Mouse (Mus musculus) C2C12 (cell line): Measurements from ENCODE around the gene 8030411F24Rik. TPM values are rescaled to one million over a fixed set of nuclear protein-coding genes. Genes with fewer than 3 reads are reported as not detected.

ENCODE experiments used
- H3K27me3 ChIP-seq: one replicate; pipeline ENCODE4 v1.6.1; 2011; ENCODE audit not compliant: control insufficient read depth, insufficient read depth, insufficient read length
- H3K36me3 ChIP-seq: one replicate; pipeline ENCODE4 v1.6.1; 2011; ENCODE audit not compliant: control insufficient read depth, insufficient read depth
- H3K4me3 ChIP-seq: one replicate; pipeline ENCODE4 v1.5.1; 2011; ENCODE audit warnings: mild to moderate bottlenecking, control low read depth; ENCODE audit not compliant: poor library complexity, insufficient read depth, severe bottlenecking
- H3K79me2 ChIP-seq: one replicate; pipeline ENCODE4 v1.6.1; 2011; ENCODE audit not compliant: control insufficient read depth, insufficient read depth
- H3K79me3 ChIP-seq: one replicate; pipeline ENCODE4 v1.6.1; 2011; ENCODE audit warnings: low read depth, control low read depth
- H3ac ChIP-seq: one replicate; pipeline ENCODE3; 2011; ENCODE audit warnings: low read depth; ENCODE audit not compliant: control insufficient read depth, insufficient read length
- CEBPB ChIP-seq: IDR thresholded peaks from one replicate; pipeline ENCODE4 v1.6.1; 2011; ENCODE audit warnings: low read depth, mild to moderate bottlenecking, control low read depth, moderate library complexity
- CTCF ChIP-seq: IDR thresholded peaks from one replicate; pipeline ENCODE4 v1.5.1; 2011; ENCODE audit not compliant: control insufficient read depth, insufficient read depth, insufficient read length
- FOSL1 ChIP-seq: IDR thresholded peaks from one replicate; pipeline ENCODE4 v1.8.0; 2011; ENCODE audit warnings: mild to moderate bottlenecking, low read length; ENCODE audit not compliant: poor library complexity, insufficient read depth, severe bottlenecking
- MAX ChIP-seq: IDR thresholded peaks from one replicate; pipeline ENCODE4 v1.6.1; 2011; ENCODE audit warnings: mild to moderate bottlenecking, control low read depth
- MYOD1 ChIP-seq: IDR thresholded peaks from one replicate; pipeline ENCODE4 v1.6.1; 2011; ENCODE audit warnings: low read depth; ENCODE audit not compliant: control insufficient read depth, insufficient read length
- MYOG ChIP-seq: IDR thresholded peaks from one replicate; pipeline ENCODE4 v1.6.1; 2011; ENCODE audit not compliant: control insufficient read depth, insufficient read length; ENCODE audit errors: extremely low read depth
- USF1 ChIP-seq: IDR thresholded peaks from one replicate; pipeline ENCODE4 v1.6.1; 2011; ENCODE audit warnings: low read depth, mild to moderate bottlenecking, control low read depth, moderate library complexity
- polyA plus RNA-seq: library from polyadenylated mRNA; unstranded; fragments of >200 nt; fragmentation: generic; extraction: Trizol; gene quantifications from one replicate; pipeline ENCODE4 v1.2.1, GENCODE M21; 2012; ENCODE audit warnings: missing spikeins

Gene 8030411F24Rik
- polyA plus RNA-seq, 1 experiment, result not detected

- H3K79me2 ChIP-seq, result no peaks in the 10 kb centered on the region
- no peak overlapping the region for H3ac ChIP-seq
- no peaks in the 10 kb centered on the region for H3K27me3 ChIP-seq
- TF ChIP-seq MYOG, result no peak
- TF ChIP-seq MAX, result no peak
- no peak for TF ChIP-seq CTCF
- no peak for TF ChIP-seq MYOD1
- TF ChIP-seq FOSL1, result no peak
- no peak for TF ChIP-seq CEBPB
- no peak for TF ChIP-seq USF1
- no peaks in the 10 kb centered on the region for H3K36me3 ChIP-seq
- no peak overlapping the region for H3K4me3 ChIP-seq
- no peaks in the 10 kb centered on the region for H3K79me3 ChIP-seq
These were observed 19.7 kb downstream of the 8030411F24Rik start for GRCm38 (mm10) chr2:148801491-148801921.

- H3K27me3 ChIP-seq, result no peaks in the 10 kb centered on the region
These were observed 24.9 kb downstream of the 8030411F24Rik start for GRCm38 (mm10) chr2:148806696-148807095.

GRCm38 (mm10) chr2:148819909-148820308 is 38.1 kb downstream of the 8030411F24Rik start, which contains the start of gene Cst13:
Gene Cst13 (plus strand): TSS chr2:148820081.
- Histone ChIP-seq H3K36me3 (no peaks in the 10 kb centered on the region), H3K27me3 (no peaks in the 10 kb centered on the region), H3ac (no peak within 1 kb of the TSS), H3K79me3 (no peaks in the 10 kb centered on the region), H3K4me3 (no peak within 1 kb of the TSS), H3K79me2 (no peaks in the 10 kb centered on the region)
- TF ChIP-seq CTCF (no peak), FOSL1 (no peak), MAX (no peak), CEBPB (no peak), MYOD1 (no peak), MYOG (no peak), USF1 (no peak)

More at GRCm38 (mm10) chr2:148806696-148807095, 24.9 kb downstream of the 8030411F24Rik start:
- Histone ChIP-seq H3K36me3 (no peaks in the 10 kb centered on the region), H3K79me3 (no peaks in the 10 kb centered on the region), H3K4me3 (no peak overlapping the region), H3K79me2 (no peaks in the 10 kb centered on the region), H3ac (no peak overlapping the region)
- TF ChIP-seq MYOD1 (no peak), MYOG (no peak), CEBPB (no peak), CTCF (no peak), FOSL1 (no peak)

- Histone ChIP-seq H3ac (no peak overlapping the region), H3K79me3 (no peaks in the 10 kb centered on the region)
- TF ChIP-seq MYOD1 (no peak), FOSL1 (no peak), CTCF (no peak), USF1 (no peak), MAX (no peak), CEBPB (no peak), MYOG (no peak)
These were observed 44.2 kb downstream of the 8030411F24Rik start for GRCm38 (mm10) chr2:148825986-148826385.

GRCm38 (mm10) chr2:148834912-148835311 is 53.1 kb downstream of the 8030411F24Rik start, which contains the start of gene Cst9:
Gene Cst9 (plus strand): TSS chr2:148835147.
- Histone ChIP-seq H3K79me2 (no peaks in the 10 kb centered on the region), H3K4me3 (no peak within 1 kb of the TSS), H3ac (no peak within 1 kb of the TSS), H3K27me3 (no peaks in the 10 kb centered on the region), H3K79me3 (no peaks in the 10 kb centered on the region), H3K36me3 (no peaks in the 10 kb centered on the region)
- TF ChIP-seq USF1 (no peak), FOSL1 (no peak), MYOD1 (no peak), MAX (no peak), CTCF (no peak), MYOG (no peak), CEBPB (no peak)

More at GRCm38 (mm10) chr2:148825986-148826385, 44.2 kb downstream of the 8030411F24Rik start:
- no peaks in the 10 kb centered on the region for H3K27me3 ChIP-seq
- no peaks in the 10 kb centered on the region for H3K36me3 ChIP-seq
- no peaks in the 10 kb centered on the region for H3K79me2 ChIP-seq
- no peak overlapping the region for H3K4me3 ChIP-seq

Other genes starting within 250 kb of the 8030411F24Rik start
- 77.3 TPM for gene Nxt1, start 109.4 kb upstream of the 8030411F24Rik start, polyA plus RNA-seq
- gene Gzf1, start 101.0 kb upstream of the 8030411F24Rik start, polyA plus RNA-seq, result 6.9 TPM
- 0.62 TPM for gene Napb, start 49.5 kb upstream of the 8030411F24Rik start, polyA plus RNA-seq
- 0.12 TPM for gene Cstl1, start 31.7 kb upstream of the 8030411F24Rik start, polyA plus RNA-seq
- not detected for gene Cst11, start 10.5 kb upstream of the 8030411F24Rik start, polyA plus RNA-seq
- gene Cst12, start 7.4 kb downstream of the 8030411F24Rik start, polyA plus RNA-seq, result not detected
- gene Cst8, start 16.8 kb downstream of the 8030411F24Rik start, polyA plus RNA-seq, result not detected
- gene Cst13, start 38.1 kb downstream of the 8030411F24Rik start, polyA plus RNA-seq, result not detected
- gene Cst9, start 53.1 kb downstream of the 8030411F24Rik start, polyA plus RNA-seq, result 0.06 TPM
- gene 9230104L09Rik, start 83.0 kb downstream of the 8030411F24Rik start, polyA plus RNA-seq, result not detected
- gene Cst3, start 93.7 kb downstream of the 8030411F24Rik start, polyA plus RNA-seq, result 617 TPM
- not detected for gene Gm1330, start 221.2 kb downstream of the 8030411F24Rik start, polyA plus RNA-seq
- not detected for gene Gm10750, start 235.2 kb downstream of the 8030411F24Rik start, polyA plus RNA-seq